Mouse (Mus musculus) spleen, adult 2 months (tissue): ENCODE results near the gene Cfap77.

ENCODE experiments used
- CTCF ChIP-seq: fragments of 200-500 bp; IDR thresholded peaks from 2 replicates; pipeline ENCODE4 v1.5.1; 2011; ENCODE audit warnings: mild to moderate bottlenecking, inconsistent platforms; ENCODE audit not compliant: insufficient read depth, insufficient read length, insufficient replicate concordance; ENCODE audit errors: extremely low read depth
- POLR2A ChIP-seq: fragments of 200-500 bp; IDR thresholded peaks from 2 replicates; pipeline ENCODE4 v1.6.1; 2011; ENCODE audit warnings: low read depth, low read length, inconsistent platforms

DNA sequence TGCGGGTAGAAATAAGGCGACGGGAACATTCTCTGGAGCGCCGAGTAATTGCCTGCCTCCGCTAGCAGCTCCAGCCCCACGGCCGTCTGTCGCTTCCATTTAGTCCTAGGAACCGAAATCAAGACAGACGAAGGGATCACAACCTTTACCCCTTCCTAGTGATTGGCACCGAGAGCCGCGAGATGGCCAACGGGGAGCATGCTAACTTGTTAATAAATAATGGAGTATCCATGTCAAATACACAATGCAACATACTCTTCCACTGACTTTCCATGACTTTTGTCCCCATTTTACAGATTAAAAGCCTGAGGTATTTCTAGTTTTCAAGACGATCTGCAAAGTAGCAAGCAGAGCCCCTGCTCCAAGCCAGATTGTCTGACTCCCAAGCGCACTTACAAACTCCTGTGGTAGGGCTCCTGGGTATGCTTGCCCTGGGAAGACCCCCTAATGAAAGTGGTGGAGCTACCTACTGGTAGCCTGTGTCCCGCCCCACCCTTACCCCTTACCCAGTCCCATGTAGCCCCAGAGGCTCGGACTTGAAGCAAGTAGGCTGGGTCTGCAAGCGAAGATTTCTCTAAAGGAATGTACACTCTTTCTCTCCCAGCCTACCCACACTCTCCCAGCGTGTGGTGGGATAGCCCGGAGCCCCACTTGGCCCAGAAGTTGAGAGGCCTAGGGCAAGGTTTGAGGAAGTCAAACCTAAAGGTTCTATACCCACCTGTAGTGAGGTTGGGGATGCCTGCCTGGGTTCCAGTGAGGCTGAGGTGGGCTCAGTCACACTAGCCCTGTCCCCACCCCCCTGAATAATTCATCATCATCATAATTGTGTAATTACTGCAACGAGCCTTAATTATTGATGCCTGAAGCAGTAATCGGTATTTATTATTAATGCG is 144.8 kb downstream of the Cfap77 start:
- TF ChIP-seq POLR2A = no peak
- no peak for TF ChIP-seq CTCF
